Mouse (Mus musculus) lung, adult 2 months (tissue): ENCODE data around the gene Ankrd23. TPM values are rescaled to one million over a fixed set of nuclear protein-coding genes. Genes with fewer than 3 reads are reported as not detected.
"Not testable (repeated sequence)": the region's sequence is repeated elsewhere in the genome, so short reads cannot be mapped to it uniquely, and the experiment has no call there.

Experiments used
- DNase-seq: peaks from one replicate; pipeline ENCODE4 v3.0.0; 2022
- H3K4me1 ChIP-seq: fragments of 200-500 bp; 2 replicates; pipeline ENCODE4 v1.6.1; 2011; ENCODE audit warnings: low read length; ENCODE audit not compliant: control insufficient read depth, insufficient read depth
- H3K4me3 ChIP-seq: fragments of 200-500 bp; replicated peaks from 2 replicates; pipeline ENCODE3; 2011; ENCODE audit warnings: low read depth, mild to moderate bottlenecking, control low read depth, low read length; ENCODE audit errors: extremely low read depth
- CTCF ChIP-seq: fragments of 200-500 bp; IDR thresholded peaks from 2 replicates; pipeline ENCODE4 v1.5.1; 2011; ENCODE audit warnings: mild to moderate bottlenecking, low read length, control low read depth; ENCODE audit not compliant: insufficient read depth
- POLR2A ChIP-seq: fragments of 200-500 bp; IDR thresholded peaks from 2 replicates; pipeline ENCODE4 v1.6.1; 2011; ENCODE audit warnings: low read depth, mild to moderate bottlenecking, control low read depth, low read length, borderline replicate concordance; ENCODE audit errors: extremely low read depth
- WGBS: fragments of 180-500 bp; shearing (Covaris S2); methylation state at CpG from one replicate; pipeline ENCODE4 v1.1.7; 2018; 5-methylcytosine and 5-hydroxymethylcytosine counted together
- polyA plus RNA-seq: library from polyadenylated mRNA; depleted of rRNA; stranded (reverse); fragments of >200 nt; gene quantifications from 2 replicates; pipeline ENCODE4 v1.2.3, GENCODE M21; 2012; rRNA removed

Ankrd23 gene
- polyA plus RNA-seq = 13.7 and 36.2 TPM in 2 replicates

GRCm38 (mm10) chr1:36536783-36537182, at the start of gene Ankrd23:
TSS of gene Ankrd23 (minus strand) at chr1:36536883.
- WGBS = 88% methylated on average over 9 of the region's 9 CpGs
- not testable (repeated sequence) for DNase-seq, H3K4me1 ChIP-seq, H3K4me3 ChIP-seq

- DNase-seq = no peak
- 80% methylated on average over 4 of the region's 4 CpGs for WGBS
- TF ChIP-seq POLR2A (no peak), CTCF (no peak)
- H3K4me1 ChIP-seq = peaks cover 16% of the 10 kb centered on the region
- H3K4me3 ChIP-seq = no peak overlapping the region
Measured at GRCm38 (mm10) chr1:36586288-36586687, 49.6 kb upstream of the Ankrd23 start.

- no peak for DNase-seq
- TF ChIP-seq CTCF = no peak
- TF ChIP-seq POLR2A = no peak
- peaks cover 8% of the 10 kb centered on the region for H3K4me1 ChIP-seq
- no peak overlapping the region for H3K4me3 ChIP-seq
- WGBS = 84% methylated on average over 8 of the region's 8 CpGs
Measured at GRCm38 (mm10) chr1:36583408-36584116, 46.9 kb upstream of the Ankrd23 start.

- TF ChIP-seq POLR2A (no peak), CTCF (no peak)
- 58% methylated on average over 8 of the region's 8 CpGs for WGBS
- Histone ChIP-seq H3K4me1 (peaks cover 7% of the 10 kb centered on the region), H3K4me3 (no peak overlapping the region)
- DNase-seq = no peak
Measured at GRCm38 (mm10) chr1:36582211-36582610, 45.5 kb upstream of the Ankrd23 start.

GRCm38 (mm10) chr1:36581260-36581659, 44.6 kb upstream of the Ankrd23 start:
- Histone ChIP-seq H3K4me1 (peaks cover 7% of the 10 kb centered on the region), H3K4me3 (no peak overlapping the region)
- no peak for TF ChIP-seq CTCF
- no peak for TF ChIP-seq POLR2A
- DNase-seq = no peak
- whole genome bisulfite sequencing = 84% methylated on average over 5 of the region's 5 CpGs

- no peak for DNase-seq
- WGBS = 11% methylated on average over 17 of the region's 17 CpGs
- peak overlapping the region; percentile 45 for H3K4me3 ChIP-seq
Measured at GRCm38 (mm10) chr1:36580384-36581207, 43.9 kb upstream of the Ankrd23 start.

GRCm38 (mm10) chr1:36579974-36580383, 43.3 kb upstream of the Ankrd23 start:
- TF ChIP-seq POLR2A = no peak
- no peak for TF ChIP-seq CTCF
- DNase-seq = no peak
- H3K4me1 ChIP-seq = peaks cover 7% of the 10 kb centered on the region
- H3K4me3 ChIP-seq = no peak overlapping the region
- WGBS = 48% methylated on average over 6 of the region's 6 CpGs

More at GRCm38 (mm10) chr1:36580384-36581207, 43.9 kb upstream of the Ankrd23 start:
- TF ChIP-seq CTCF (no peak), POLR2A (peak; percentile 50; the same call in 1 of the 2 replicates)
- H3K4me1 ChIP-seq = peaks cover 7% of the 10 kb centered on the region

- peaks cover 15% of the 10 kb centered on the region for H3K4me1 ChIP-seq
- no peak for TF ChIP-seq CTCF
- TF ChIP-seq POLR2A = no peak
- no peak overlapping the region for H3K4me3 ChIP-seq
- WGBS = 71% methylated on average over 6 of the region's 6 CpGs
- DNase-seq = no peak
Measured at GRCm38 (mm10) chr1:36576991-36577675, 40.5 kb upstream of the Ankrd23 start.

GRCm38 (mm10) chr1:36575347-36575746, 38.7 kb upstream of the Ankrd23 start:
- DNase-seq = no peak
- no peak overlapping the region for H3K4me3 ChIP-seq
- TF ChIP-seq POLR2A (no peak), CTCF (no peak)
- 60% methylated on average over 6 of the region's 6 CpGs for WGBS
- H3K4me1 ChIP-seq = peaks cover 18% of the 10 kb centered on the region
